Mouse (Mus musculus) right cerebral cortex, postnatal 36 days (tissue): Measurements from ENCODE around the gene Dmrt1.

Experiments
- DNase-seq, 2 experiments: peaks; one replicate each; pipeline ENCODE4 v3.0.0; 2022; ENCODE audit warnings: low spot score in 2 of 2, mixed read lengths in 1 of 2

Dmrt1 gene

DNA sequence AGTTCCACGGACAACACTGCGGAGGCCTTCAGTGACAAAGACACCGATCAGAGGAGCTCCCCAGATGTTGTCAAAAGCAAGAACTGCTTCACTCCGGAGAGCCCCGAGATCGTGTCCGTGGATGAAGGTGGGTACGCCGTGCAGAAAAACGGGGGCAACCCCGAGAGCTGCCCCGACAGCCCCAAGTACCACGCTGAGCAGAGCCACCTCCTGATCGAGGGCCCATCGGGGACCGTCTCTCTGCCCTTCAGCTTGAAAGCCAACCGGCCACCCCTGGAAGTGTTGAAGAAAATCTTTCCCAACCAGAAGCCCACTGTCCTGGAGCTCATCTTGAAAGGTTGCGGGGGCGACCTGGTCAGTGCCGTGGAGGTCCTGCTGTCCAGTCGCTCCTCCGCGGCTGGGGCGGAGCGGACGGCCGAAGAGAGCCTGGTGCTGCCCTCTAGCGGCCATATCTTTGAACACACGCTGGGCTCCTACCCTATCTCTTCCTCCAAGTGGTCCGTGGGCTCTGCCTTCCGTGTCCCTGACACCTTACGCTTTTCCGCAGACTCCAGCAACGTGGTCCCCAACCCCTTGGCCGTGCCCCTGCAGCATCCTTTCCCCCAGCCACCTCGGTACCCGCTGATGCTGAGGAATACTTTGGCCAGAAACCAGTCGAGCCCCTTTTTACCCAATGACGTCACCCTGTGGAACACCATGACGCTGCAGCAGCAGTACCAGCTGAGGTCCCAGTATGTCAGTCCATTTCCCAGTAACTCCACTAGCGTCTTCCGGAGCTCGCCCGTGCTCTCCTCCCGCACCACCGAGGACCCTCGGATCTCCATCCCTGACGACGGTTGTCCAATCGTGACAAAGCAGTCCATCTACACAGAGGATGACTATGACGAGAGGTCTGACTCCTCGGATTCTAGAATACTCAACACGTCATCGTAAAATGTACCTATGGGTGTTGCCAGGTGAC, 117.2 kb downstream of the Dmrt1 start:
- DNase-seq = peak in 1 of 2 experiments; percentile 12

DNA sequence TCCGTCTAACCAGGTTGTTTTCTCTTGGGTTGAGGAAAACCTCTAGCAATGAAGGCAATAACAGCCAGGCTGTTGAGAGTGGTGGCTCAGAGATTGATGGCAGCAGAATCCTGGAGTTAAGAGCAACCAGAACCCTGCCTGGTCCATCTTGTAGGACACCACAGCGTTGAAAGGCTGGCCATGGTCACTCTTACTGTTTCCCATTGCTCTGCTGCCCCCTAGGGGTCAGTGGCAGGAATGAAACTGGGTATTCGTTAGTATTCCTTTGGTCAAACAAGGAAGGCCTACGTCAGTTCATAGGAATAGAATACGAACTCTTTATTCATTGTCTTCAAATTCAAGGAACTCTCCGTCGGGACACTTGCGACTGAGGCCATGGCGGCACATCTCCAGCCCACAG, 123.1 kb downstream of the Dmrt1 start:
- peak in 1 of 2 experiments; percentile 38 for DNase-seq

DNA sequence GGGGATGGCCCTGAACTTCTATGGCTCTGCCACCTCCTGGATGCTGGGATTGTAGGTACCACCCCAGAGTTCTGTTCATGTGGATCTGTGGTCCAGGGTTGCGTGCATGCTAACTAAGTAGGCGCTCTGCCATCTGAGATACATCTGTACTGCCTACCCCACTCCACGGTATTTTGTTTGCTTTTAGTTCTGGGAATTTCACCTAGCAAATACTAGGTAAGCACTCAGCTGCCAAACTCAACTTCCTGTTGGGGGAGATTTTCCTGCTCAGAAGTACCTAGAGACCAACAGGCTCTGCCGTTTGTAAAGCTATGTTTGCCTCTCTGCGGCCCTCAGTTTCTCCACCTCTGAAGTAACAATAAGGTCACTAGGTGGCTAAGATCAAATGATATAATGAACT, 129.7 kb downstream of the Dmrt1 start:
- no peak for DNase-seq

DNA sequence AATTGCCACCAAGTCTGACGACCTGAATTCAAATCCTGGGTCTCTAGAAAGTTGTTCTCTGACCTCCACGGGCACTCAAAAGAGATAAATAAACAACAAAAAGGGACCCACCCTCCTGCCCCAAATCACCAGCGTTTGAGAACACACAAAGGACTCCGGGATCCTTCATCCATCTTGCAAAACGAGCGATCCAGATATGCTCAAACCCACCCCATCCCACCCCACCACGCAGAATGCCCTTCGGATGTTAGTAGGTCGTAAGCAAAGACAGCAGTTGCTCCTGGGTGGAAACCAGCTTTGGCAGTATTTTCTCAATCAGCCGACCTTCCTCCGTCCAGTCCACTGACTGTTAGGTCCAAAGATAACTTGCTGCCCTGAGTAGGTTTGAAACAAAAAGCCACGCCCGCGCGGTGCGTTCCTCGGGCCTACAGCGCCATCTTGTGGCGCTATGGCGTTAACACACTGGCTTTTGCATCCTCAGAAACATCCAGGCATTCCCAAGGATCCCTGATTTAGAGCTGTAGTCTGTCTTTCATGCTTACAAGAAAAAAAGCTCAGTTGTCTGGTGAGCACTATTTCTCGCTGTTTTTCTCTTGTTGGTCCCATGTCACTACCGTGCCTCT, 130.3 kb downstream of the Dmrt1 start:
- peak; percentile 16 to 27 for DNase-seq

DNA sequence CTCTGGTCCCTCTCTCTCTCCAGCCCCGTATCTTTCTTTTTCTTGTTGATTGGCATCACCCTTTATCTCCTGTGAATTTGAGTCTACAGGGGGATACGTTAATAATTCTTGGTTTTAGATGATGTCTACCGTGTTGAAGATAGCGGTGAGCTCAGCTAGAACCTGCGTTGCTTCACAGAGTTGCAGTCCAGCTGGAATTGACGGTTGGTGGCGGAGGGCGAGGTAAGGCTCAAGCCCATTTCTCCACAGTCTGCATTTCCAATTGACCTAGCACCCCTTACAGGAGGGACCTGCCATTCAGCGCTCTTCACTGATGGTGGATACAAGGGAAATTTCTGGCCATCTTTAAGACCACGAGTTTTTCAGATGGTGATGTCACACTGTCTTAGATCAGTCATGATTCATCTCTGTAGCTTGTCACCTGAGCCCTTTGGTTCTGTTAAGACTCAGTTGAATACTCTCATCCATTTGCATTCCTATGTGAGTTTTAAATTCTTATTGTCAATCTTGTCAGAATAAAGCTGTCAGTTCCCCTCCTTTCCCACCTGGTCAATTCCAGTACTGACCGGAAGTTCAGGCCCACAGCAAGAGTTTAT, 133.4 kb downstream of the Dmrt1 start:
- DNase-seq = no peak

DNA sequence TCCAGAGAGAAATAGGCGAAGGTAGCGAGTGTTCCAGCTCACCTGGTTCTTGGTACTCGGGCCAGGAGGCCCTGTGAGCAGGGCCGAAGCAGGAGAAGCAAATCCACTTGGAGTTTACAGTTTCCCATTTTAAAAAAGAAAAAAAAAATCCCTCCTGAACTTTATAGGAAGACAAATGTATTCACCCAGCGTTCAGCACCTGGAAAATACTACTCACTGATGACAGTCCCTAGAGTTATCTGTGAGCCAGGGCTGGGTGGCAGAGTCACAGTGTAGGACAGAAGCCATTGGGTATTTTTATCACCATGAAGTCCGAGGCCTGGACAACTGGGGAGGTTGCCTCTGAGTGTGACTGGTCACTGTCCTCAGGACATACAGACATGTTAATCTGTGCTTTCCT, 136.4 kb downstream of the Dmrt1 start:
- DNase-seq = no peak

DNA sequence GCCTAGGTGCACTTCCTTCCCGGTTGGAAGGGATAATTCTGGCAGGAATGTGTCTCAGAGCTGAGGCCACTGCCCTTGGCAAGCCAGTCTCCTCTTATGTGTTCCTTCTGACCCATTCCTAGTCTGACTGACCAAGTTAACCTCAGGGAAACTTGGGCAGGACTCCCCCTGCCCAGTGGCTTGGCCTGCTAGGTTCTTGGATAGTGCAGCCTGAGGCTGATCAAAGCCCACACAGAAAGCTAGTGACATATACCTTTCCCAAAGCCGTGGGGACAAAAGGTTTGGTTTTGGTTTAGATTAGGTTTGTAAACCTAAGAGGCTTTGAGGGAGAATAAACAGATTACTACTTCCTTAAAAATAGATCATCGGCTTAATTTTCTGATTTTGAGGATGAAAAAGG, 141.7 kb downstream of the Dmrt1 start:
- no peak for DNase-seq

DNA sequence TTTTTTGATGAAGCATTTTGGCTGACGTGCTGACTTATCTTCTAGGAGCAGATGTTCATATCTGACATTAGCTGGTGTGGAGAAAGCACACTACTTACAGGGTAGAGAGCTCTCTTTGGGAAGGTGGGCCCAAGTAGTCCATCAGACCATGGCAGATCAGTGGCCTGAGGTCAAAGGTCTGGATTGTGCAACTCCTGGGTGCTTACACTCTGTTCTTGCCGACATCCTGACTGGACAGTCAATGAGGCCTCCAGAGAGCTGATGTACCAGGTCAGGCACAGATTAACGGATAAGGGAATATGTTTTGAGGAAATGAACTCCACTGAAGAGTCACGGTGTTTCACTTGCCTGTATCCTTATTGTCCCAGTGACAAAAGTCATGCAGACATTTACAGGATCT, 143.3 kb downstream of the Dmrt1 start:
- DNase-seq = no peak

DNA sequence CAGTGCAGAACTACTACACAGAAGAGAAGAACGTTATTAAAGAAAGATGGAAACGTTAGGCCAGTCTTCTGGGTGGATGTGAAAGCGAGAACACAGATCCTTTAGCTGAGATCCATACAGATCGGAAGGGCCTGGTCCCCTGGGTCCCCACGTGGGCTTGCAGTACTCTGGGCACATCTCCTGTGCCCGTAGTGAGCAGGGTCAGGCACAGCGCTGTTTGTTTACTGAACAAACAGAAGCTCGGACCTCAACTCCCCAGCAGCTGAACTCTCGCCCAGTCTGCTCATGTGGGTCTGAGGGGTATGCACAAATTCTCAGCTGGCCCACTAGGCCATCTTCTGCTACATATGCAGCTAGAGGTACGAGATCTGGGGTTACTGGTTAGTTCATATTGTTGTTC, 145.1 kb downstream of the Dmrt1 start:
- no peak for DNase-seq

DNA sequence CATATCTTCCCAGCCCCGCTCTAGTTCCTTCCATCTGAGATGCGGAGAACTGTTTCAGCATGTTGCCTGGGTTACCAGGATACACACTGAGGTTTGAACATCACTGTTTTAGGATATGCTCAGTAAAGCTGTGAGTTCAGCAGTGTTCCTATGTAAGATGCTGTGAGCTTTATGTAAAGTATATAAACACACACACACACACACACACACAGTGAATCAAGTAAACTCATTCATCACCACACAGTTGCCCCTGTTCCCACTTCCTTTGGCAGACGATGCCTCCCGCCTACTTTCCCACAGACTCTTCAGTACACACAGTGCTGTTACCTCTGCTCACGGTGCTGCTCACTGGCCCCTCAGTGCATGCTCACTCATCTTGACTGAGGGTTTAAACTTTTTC, 147.1 kb downstream of the Dmrt1 start:
- DNase-seq = peak in 1 of 2 experiments; percentile 4
